8 mouse cellular contexts compared by ENCODE assay signal in genomic region chr2:32353007-32353542, GRCm38 (mm10). TPM values are rescaled to one million over a fixed set of nuclear protein-coding genes. Genes with fewer than 3 reads are reported as not detected.
DNase-seq lines count a peak whose midpoint lies in the region; ATAC-seq lines count a peak whose summit lies in the region.

TSS of gene Dnm1 (minus strand) at chr2:32353338.

- under 1% methylated on average over 63 of the region's 63 CpGs for WGBS in lung, embryonic 15.5 days

- peak within 1 kb of the TSS; percentile 26; the same call in 1 of the 2 replicates for H3K27ac ChIP-seq in lung, embryonic 15.5 days

- peak; percentile 93 for DNase-seq in MN1 (ENCODE audit: low spot score)
- DNase-seq in cerebellum, adult 8-10 months, result peak; percentile 98
- DNase-seq in layer of hippocampus, adult 9-10 months (ENCODE audit: low spot score), result peak; percentile 88
- peak; percentile 76 for DNase-seq in ovary, adult 18-20 months (ENCODE audit: low spot score)
- DNase-seq in thymus, postnatal 0 days (ENCODE audit: low spot score), result peak; percentile 83

- ATAC-seq in frontal cortex, adult (ENCODE audit: low TSS enrichment), result peak; percentile 24
- peak; percentile 68 to 84 for ATAC-seq in hematopoietic stem cell, adult 5-6 weeks (replicated peaks in 1 of 2; ENCODE audit: insufficient read depth in 1 of 2, low FRiP score in 2 of 2, low TSS enrichment in 1 of 2, low read depth in 1 of 2, poor library complexity in 2 of 2, severe bottlenecking in 2 of 2)
- peak; percentile 62; the same call in 1 of the 2 replicates for ATAC-seq in lung, embryonic 15.5 days (ENCODE audit: borderline replicate concordance, extremely low read depth, low FRiP score, low TSS enrichment)

- no peaks in the 10 kb centered on the region for H3K9me3 ChIP-seq in lung, embryonic 15.5 days

- H3K36me3 ChIP-seq in lung, embryonic 15.5 days, result no peaks in the 10 kb centered on the region

- peak within 1 kb of the TSS; percentile 99 for H3K4me2 ChIP-seq in lung, embryonic 15.5 days

- H3K9ac ChIP-seq in lung, embryonic 15.5 days, result peak within 1 kb of the TSS; percentile 57

- H3K27me3 ChIP-seq in lung, embryonic 15.5 days, result peaks cover 8% of the 10 kb centered on the region; the same call in 1 of the 2 replicates

- H3K4me3 ChIP-seq in lung, embryonic 15.5 days, result peak within 1 kb of the TSS; percentile 65

- peaks cover 24% of the 10 kb centered on the region for H3K4me1 ChIP-seq in lung, embryonic 15.5 days

RNA-seq across cellular contexts. Expression of gene Dnm1, which starts in this region (rescaled TPM):
- not detected in 2 replicates for total RNA-seq in hematopoietic stem cell, adult 5-6 weeks (2017)
- 7.0 and 7.6 TPM in 2 replicates for polyA plus RNA-seq in lung, embryonic 15.5 days (2015; fragmentation: Nextera tagmentation; extraction: Ambion mirVana)
- 0.69 and 0.83 TPM in 2 replicates for polyA plus RNA-seq in thymus, postnatal 0 days (2015; fragmentation: Nextera tagmentation; extraction: Ambion mirVana)

Comparison
In these comparisons a context has a peak if more than half of its experiments do, and no peak if none do; other contexts are left out.
1. Peak in every context shown above with its lines: DNase-seq, ATAC-seq, H3K4me3 ChIP-seq and H3K27ac ChIP-seq.
2. Peak in ATAC-seq in hematopoietic stem cell, adult 5-6 weeks; RNA of the gene not detected or under 1 TPM.
3. Peak in DNase-seq in thymus, postnatal 0 days; RNA of the gene not detected or under 1 TPM.
4. ATAC-seq: peak in every context shown above with its lines; median percentile 76 in hematopoietic stem cell, adult 5-6 weeks; 62 in lung, embryonic 15.5 days; 24 in frontal cortex, adult.